Mouse (Mus musculus): ENCODE measurements around the gene Man2a1. TPM values are rescaled to one million over a fixed set of nuclear protein-coding genes. Genes with fewer than 3 reads are reported as not detected.

Gene Man2a1
- total and polyA plus RNA-seq, 2 experiments from 2014 or later, result 2.2 to 19.9 TPM

- H3K4me1 ChIP-seq (ENCODE audit: insufficient read depth), result no peaks in the 10 kb centered on the region; the same call in 1 of the 2 replicates
- no peak overlapping the region for H3K27ac ChIP-seq (ENCODE audit: low read depth, low read length)
- WGBS, result 58% methylated on average over 4 of the region's 4 CpGs
- ATAC-seq (no peak), DNase-seq (no peak)
- TF ChIP-seq CTCF (IDR thresholded peaks at IDR 0.05; ENCODE audit: low read depth), result no peak
- H3K4me2 ChIP-seq (ENCODE audit: low read depth), result no peak overlapping the region
- H3K9ac ChIP-seq, result no peak overlapping the region
- H3K27me3 ChIP-seq (ENCODE audit: insufficient read depth, low read length), result no peaks in the 10 kb centered on the region
- no peak overlapping the region for H3K4me3 ChIP-seq (ENCODE audit: low read depth, low read length)
- H3K9me3 ChIP-seq (ENCODE audit: low read length), result no peaks in the 10 kb centered on the region
- no peaks in the 10 kb centered on the region for H3K36me3 ChIP-seq (ENCODE audit: insufficient read depth)
These were observed 10.1 kb upstream of the Man2a1 start for GRCm38 (mm10) chr17:64590483-64590882.

GRCm38 (mm10) chr17:64591366-64591765 lies 9.2 kb upstream of the Man2a1 start:
- no peak overlapping the region for H3K27ac ChIP-seq (ENCODE audit: low read depth, low read length)
- H3K36me3 ChIP-seq (ENCODE audit: insufficient read depth), result no peaks in the 10 kb centered on the region
- H3K4me3 ChIP-seq (ENCODE audit: low read depth, low read length), result no peak overlapping the region
- H3K9me3 ChIP-seq (ENCODE audit: low read length), result no peaks in the 10 kb centered on the region
- ATAC-seq (no peak), DNase-seq (no peak)
- no peaks in the 10 kb centered on the region for H3K27me3 ChIP-seq (ENCODE audit: insufficient read depth, low read length)
- H3K9ac ChIP-seq, result no peak overlapping the region
- no peak overlapping the region for H3K4me2 ChIP-seq (ENCODE audit: low read depth)
- TF ChIP-seq CTCF (IDR thresholded peaks at IDR 0.05; ENCODE audit: low read depth), result no peak
- WGBS, result 81% methylated on average over 10 of the region's 10 CpGs
- no peaks in the 10 kb centered on the region; the same call in 1 of the 2 replicates for H3K4me1 ChIP-seq (ENCODE audit: insufficient read depth)

- no peaks in the 10 kb centered on the region for H3K9me3 ChIP-seq (ENCODE audit: low read length)
- TF ChIP-seq CTCF (IDR thresholded peaks at IDR 0.05; ENCODE audit: low read depth), result no peak
- no peak overlapping the region for H3K9ac ChIP-seq
- H3K4me3 ChIP-seq (ENCODE audit: low read depth, low read length), result no peak overlapping the region
- H3K36me3 ChIP-seq (ENCODE audit: insufficient read depth), result no peaks in the 10 kb centered on the region
- H3K4me2 ChIP-seq (ENCODE audit: low read depth), result no peak overlapping the region
- H3K27ac ChIP-seq (ENCODE audit: low read depth, low read length), result no peak overlapping the region
- no peaks in the 10 kb centered on the region; the same call in 1 of the 2 replicates for H3K4me1 ChIP-seq (ENCODE audit: insufficient read depth)
- ATAC-seq, result no peak
- 77% methylated on average over 2 of the region's 2 CpGs for WGBS
- no peak for DNase-seq
- no peaks in the 10 kb centered on the region for H3K27me3 ChIP-seq (ENCODE audit: insufficient read depth, low read length)
These were observed 8.2 kb upstream of the Man2a1 start for GRCm38 (mm10) chr17:64592355-64592754.

- H3K27ac ChIP-seq (ENCODE audit: low read depth, low read length), result no peak overlapping the region
- no peaks in the 10 kb centered on the region for H3K36me3 ChIP-seq (ENCODE audit: insufficient read depth)
- TF ChIP-seq CTCF (IDR thresholded peaks at IDR 0.05; ENCODE audit: low read depth), result no peak
- H3K4me1 ChIP-seq (ENCODE audit: insufficient read depth), result no peaks in the 10 kb centered on the region; the same call in 1 of the 2 replicates
- DNase-seq (peak; percentile 41), ATAC-seq (peak; percentile 71; the same call in 1 of the 2 replicates)
- no peaks in the 10 kb centered on the region for H3K9me3 ChIP-seq (ENCODE audit: low read length)
- H3K9ac ChIP-seq, result no peak overlapping the region
- WGBS, result 52% methylated on average over 3 of the region's 3 CpGs
- no peak overlapping the region for H3K4me2 ChIP-seq (ENCODE audit: low read depth)
- H3K27me3 ChIP-seq (ENCODE audit: insufficient read depth, low read length), result no peaks in the 10 kb centered on the region
- no peak overlapping the region for H3K4me3 ChIP-seq (ENCODE audit: low read depth, low read length)
These were observed 7.7 kb upstream of the Man2a1 start for GRCm38 (mm10) chr17:64592788-64593187.

GRCm38 (mm10) chr17:64597770-64598169 lies 2.8 kb upstream of the Man2a1 start:
- no peak for ATAC-seq
- Histone ChIP-seq H3K36me3 (ENCODE audit: insufficient read depth) (no peaks in the 10 kb centered on the region), H3K4me2 (ENCODE audit: low read depth) (no peak overlapping the region), H3K4me3 (ENCODE audit: low read depth, low read length) (no peak overlapping the region), H3K27me3 (ENCODE audit: insufficient read depth, low read length) (no peaks in the 10 kb centered on the region), H3K9me3 (ENCODE audit: low read length) (no peaks in the 10 kb centered on the region), H3K27ac (ENCODE audit: low read depth, low read length) (no peak overlapping the region), H3K4me1 (ENCODE audit: insufficient read depth) (no peaks in the 10 kb centered on the region), H3K9ac (no peak overlapping the region)
- TF ChIP-seq CTCF (IDR thresholded peaks at IDR 0.05; ENCODE audit: low read depth), result no peak; the same call in 1 of the 2 replicates
- DNase-seq, result no peak
- 90% methylated on average over 9 of the region's 9 CpGs for WGBS

- peak; percentile 79 for TF ChIP-seq CTCF (IDR thresholded peaks at IDR 0.05; ENCODE audit: low read depth)
- H3K4me1 ChIP-seq (ENCODE audit: insufficient read depth), result no peaks in the 10 kb centered on the region
- peak overlapping the region; percentile 77 for H3K9ac ChIP-seq
- H3K4me3 ChIP-seq (ENCODE audit: low read depth, low read length), result peak overlapping the region; percentile 89
- no peaks in the 10 kb centered on the region for H3K9me3 ChIP-seq (ENCODE audit: low read length)
- DNase-seq (peak; percentile 81), ATAC-seq (peak; percentile 70)
- H3K36me3 ChIP-seq (ENCODE audit: insufficient read depth), result no peaks in the 10 kb centered on the region
- 35% methylated on average over 4 of the region's 4 CpGs for WGBS
- peak overlapping the region; percentile 97 for H3K4me2 ChIP-seq (ENCODE audit: low read depth)
- peak overlapping the region; percentile 89 for H3K27ac ChIP-seq (ENCODE audit: low read depth, low read length)
- H3K27me3 ChIP-seq (ENCODE audit: insufficient read depth, low read length), result no peaks in the 10 kb centered on the region
These were observed 620 bp upstream of the Man2a1 start for GRCm38 (mm10) chr17:64599916-64600315.

GRCm38 (mm10) chr17:64601091-64601750 lies 685 bp downstream of the Man2a1 start:
- Histone ChIP-seq H3K9ac (peak overlapping the region; percentile 77), H3K4me1 (ENCODE audit: insufficient read depth) (no peaks in the 10 kb centered on the region), H3K27ac (ENCODE audit: low read depth, low read length) (peak overlapping the region; percentile 89), H3K4me2 (ENCODE audit: low read depth) (peak overlapping the region; percentile 97), H3K27me3 (ENCODE audit: insufficient read depth, low read length) (no peaks in the 10 kb centered on the region), H3K36me3 (ENCODE audit: insufficient read depth) (no peaks in the 10 kb centered on the region), H3K9me3 (ENCODE audit: low read length) (no peaks in the 10 kb centered on the region), H3K4me3 (ENCODE audit: low read depth, low read length) (peak overlapping the region; percentile 89)
- no peak for TF ChIP-seq CTCF (IDR thresholded peaks at IDR 0.05; ENCODE audit: low read depth)
- ATAC-seq (peak; percentile 8), DNase-seq (peak; percentile 27)
- under 1% methylated on average over 66 of the region's 73 CpGs for WGBS

All from forebrain, postnatal 0 days (tissue).